Comparison of ENCODE assay signal across 8 mouse cellular contexts in genomic region chr14:7818463-7819121, GRCm38 (mm10). TPM values are rescaled to one million over a fixed set of nuclear protein-coding genes. Genes with fewer than 3 reads are reported as not detected.
DNase-seq lines count a peak whose midpoint lies in the region; ATAC-seq and TF ChIP-seq lines count a peak whose summit lies in the region.

No protein-coding gene starts in this region.

- no peaks in the 10 kb centered on the region for H3K9me3 ChIP-seq in hindbrain, embryonic 11.5 days (ENCODE audit: control insufficient read depth, low read length)
- H3K9me3 ChIP-seq in limb, embryonic 13.5 days = no peaks in the 10 kb centered on the region

- WGBS in hindbrain, embryonic 11.5 days = 1% methylated on average over 36 of the region's 36 CpGs
- WGBS in limb, embryonic 13.5 days = under 1% methylated on average over 36 of the region's 36 CpGs

- peak overlapping the region; percentile 92 for H3K4me2 ChIP-seq in hindbrain, embryonic 11.5 days (replicated peaks; ENCODE audit: low read depth, low read length)
- H3K4me2 ChIP-seq in limb, embryonic 13.5 days (replicated peaks) = peak overlapping the region; percentile 92
- H3K4me2 ChIP-seq in myocyte (ENCODE audit: low read depth) = peak overlapping the region; percentile 85

- intact Hi-C loops in heart, postnatal 14 days (cut with DNase I) = loop anchor here (1.0 to 10.0 kb wide), 6 partner anchors 34 to 176 kb away; partner anchors contain the start of gene Dnase1l3

- peak overlapping the region; percentile 66 for H3K4me3 ChIP-seq in hindbrain, embryonic 11.5 days (ENCODE audit: low read depth, low read length)
- H3K4me3 ChIP-seq in limb, embryonic 13.5 days = peak overlapping the region; percentile 87
- H3K4me3 ChIP-seq in myocyte = peak overlapping the region; percentile 100

- H3K36me3 ChIP-seq in hindbrain, embryonic 11.5 days (ENCODE audit: control insufficient read depth, insufficient read depth, low read length) = no peaks in the 10 kb centered on the region
- H3K36me3 ChIP-seq in limb, embryonic 13.5 days = 0 out of 2 replicates have a peak, but pooled peaks cover 3% of the 10 kb centered on the region
- H3K36me3 ChIP-seq in myocyte (ENCODE audit: control insufficient read depth, insufficient read depth) = no peaks in the 10 kb centered on the region

- peak overlapping the region; percentile 83 for H3ac ChIP-seq in myocyte (ENCODE audit: control insufficient read depth, insufficient read length)

- TF ChIP-seq POLR2A in myocyte (IDR thresholded peaks at IDR 0.05; ENCODE audit: insufficient read length, low read depth) = no peak

- peaks cover 57% of the 10 kb centered on the region for H3K79me2 ChIP-seq in myocyte (ENCODE audit: control insufficient read depth, insufficient read depth)

- H3K27me3 ChIP-seq in hindbrain, embryonic 11.5 days (ENCODE audit: control insufficient read depth, insufficient read depth, low read length) = no peaks in the 10 kb centered on the region
- H3K27me3 ChIP-seq in limb, embryonic 13.5 days = no peaks in the 10 kb centered on the region
- H3K27me3 ChIP-seq in myocyte (ENCODE audit: control insufficient read depth, insufficient read depth, insufficient read length) = no peaks in the 10 kb centered on the region

- ATAC-seq in hindbrain, embryonic 11.5 days (ENCODE audit: low FRiP score) = peak; percentile 46
- 0 out of 2 replicates have a peak, but pooled peaks have one; percentile 3 for ATAC-seq in limb, embryonic 13.5 days (ENCODE audit: low FRiP score, low read depth)

- H3K9ac ChIP-seq in hindbrain, embryonic 11.5 days (ENCODE audit: low read depth, low read length) = peak overlapping the region; percentile 73
- peak overlapping the region; percentile 90 for H3K9ac ChIP-seq in limb, embryonic 13.5 days

- H3K27ac ChIP-seq in hindbrain, embryonic 11.5 days (ENCODE audit: low read depth, low read length) = no peak overlapping the region
- H3K27ac ChIP-seq in limb, embryonic 13.5 days = peak overlapping the region; percentile 73

- H3K4me1 ChIP-seq in hindbrain, embryonic 11.5 days (replicated peaks; ENCODE audit: control insufficient read depth, insufficient read depth, low read length) = peaks cover 4% of the 10 kb centered on the region; the same call in 1 of the 2 replicates
- peaks cover 47% of the 10 kb centered on the region for H3K4me1 ChIP-seq in limb, embryonic 13.5 days

- peak; percentile 94 for DNase-seq in heart, adult 11 months
- no peak for DNase-seq in heart, postnatal 14 days
- peak; percentile 22 for DNase-seq in NIH3T3 (ENCODE audit: low read depth)
- peak; percentile 49 for DNase-seq in embryo, embryonic 11 days
- DNase-seq in hindbrain, embryonic 11.5 days (ENCODE audit: low spot score) = peak; percentile 42
- no peak for DNase-seq in urinary bladder, postnatal 4 days (ENCODE audit: low spot score in 2 of 2)

TF ChIP-seq in myocyte, 11 proteins besides CTCF, POLR2A, EP300 and RAD21:
- TF ChIP-seq REST (IDR thresholded peaks at IDR 0.05; ENCODE audit: insufficient read depth, insufficient read length) = no peak
- peak in 1 of 3 experiments; percentile 17 for TF ChIP-seq MYOD1 (IDR thresholded peaks at IDR 0.05; ENCODE audit: control insufficient read depth in 1 of 3, insufficient read length in 2 of 3, low read depth in 2 of 3)

RNA-seq across cellular contexts. Expression of gene Flnb, which starts 0.8 kb away (rescaled TPM):
- total RNA-seq in heart, postnatal 14 days (2021) = 10 to 100 TPM; 32.5 to 36.3 TPM
- polyA plus RNA-seq in hindbrain, embryonic 11.5 days (2014; fragmentation: Nextera tagmentation; extraction: Ambion mirVana) = 12.9 and 16.5 TPM in 2 replicates
- 44.2 and 45.3 TPM in 2 replicates for polyA plus RNA-seq in limb, embryonic 13.5 days (2015; fragmentation: Nextera tagmentation; extraction: Ambion mirVana)
- polyA plus RNA-seq in myocyte (2012; fragmentation: generic; extraction: Trizol) = 54.5 TPM

RNA-seq across cellular contexts. Expression of gene Gm26661, which starts 27.2 kb away (rescaled TPM):
- total RNA-seq in heart, postnatal 14 days (2021) = not detected
- polyA plus RNA-seq in hindbrain, embryonic 11.5 days (2014; fragmentation: Nextera tagmentation; extraction: Ambion mirVana) = not detected in 2 replicates
- polyA plus RNA-seq in limb, embryonic 13.5 days (2015; fragmentation: Nextera tagmentation; extraction: Ambion mirVana) = not detected in 2 replicates
- polyA plus RNA-seq in myocyte (2012; fragmentation: generic; extraction: Trizol) = not detected

Comparison
In these comparisons a context has a peak if more than half of its experiments do, and no peak if none do; other contexts are left out.
1. DNase-seq: peak in heart, adult 11 months (single experiment), NIH3T3 (single experiment), embryo, embryonic 11 days (single experiment) and hindbrain, embryonic 11.5 days (single experiment); none in heart, postnatal 14 days (0 of 2) and urinary bladder, postnatal 4 days (0 of 2).
2. Peak in every context shown above with its lines, with median percentiles within 50 percentile points of each other: H3K4me2 ChIP-seq and H3K4me3 ChIP-seq.